Mouse (Mus musculus): ENCODE measurements around the gene Spindoc.

Gene Spindoc

DNA sequence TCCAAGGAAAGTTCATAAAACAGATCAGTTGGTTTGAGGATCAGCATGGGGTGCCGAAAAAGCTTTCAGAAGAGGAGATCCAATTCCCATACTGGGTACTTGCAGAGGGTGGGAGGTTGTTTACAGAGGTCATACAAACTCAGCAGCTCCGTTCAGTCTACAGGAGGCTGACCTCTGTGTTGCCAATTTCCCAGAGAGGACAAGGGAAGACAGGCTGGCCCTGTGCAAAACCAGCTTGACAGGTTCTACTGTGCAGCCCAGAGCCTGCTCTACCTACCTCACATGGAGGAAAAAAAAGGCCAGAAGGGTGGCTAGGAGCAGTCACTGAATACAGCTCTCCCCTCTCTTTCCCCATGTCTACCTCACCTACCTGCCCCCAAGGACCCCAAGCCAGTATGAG, 48.7 kb downstream of the Spindoc start:
- peak; percentile 53 to 79 for DNase-seq

DNA sequence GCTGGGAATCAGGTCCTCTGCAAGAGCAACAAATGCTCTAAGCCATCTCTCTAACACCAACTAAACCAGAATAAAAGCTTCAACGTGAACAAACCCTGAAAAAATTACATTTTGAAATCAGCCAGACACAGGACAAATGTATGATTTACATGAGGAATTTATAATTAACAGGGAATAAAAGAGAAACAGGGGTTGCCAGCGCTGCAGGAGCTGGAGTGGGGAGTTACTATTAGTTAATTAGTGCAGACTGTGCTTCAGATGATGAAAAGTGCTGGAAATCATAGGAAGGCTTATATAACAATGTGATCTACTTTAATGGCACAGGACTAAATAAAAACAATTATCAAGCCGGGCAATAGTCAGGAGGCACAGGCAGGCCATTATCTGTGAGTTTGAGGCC, 61.4 kb downstream of the Spindoc start:
- DNase-seq = peak in 1 of 2 experiments; percentile 44

DNA sequence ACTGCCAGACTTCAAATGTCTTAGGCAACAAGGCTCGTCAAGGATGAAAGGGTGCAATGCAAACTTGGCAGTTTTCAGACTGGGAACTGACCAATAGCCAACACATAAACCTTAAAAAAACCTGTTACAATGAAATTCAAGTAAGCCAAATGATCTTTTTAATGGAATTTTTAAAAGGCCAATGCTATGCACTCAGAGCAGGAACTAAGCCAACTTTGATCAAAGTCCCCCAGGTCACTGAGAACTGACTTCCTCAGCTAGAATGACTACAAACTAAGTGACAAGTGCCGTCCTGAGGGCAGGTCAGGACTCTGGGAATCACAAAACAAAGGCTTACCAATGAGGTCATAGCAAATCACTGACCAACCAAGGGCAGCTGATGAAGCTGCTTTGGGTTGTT, 62.6 kb downstream of the Spindoc start:
- peak; percentile 62 to 67 for DNase-seq

DNA sequence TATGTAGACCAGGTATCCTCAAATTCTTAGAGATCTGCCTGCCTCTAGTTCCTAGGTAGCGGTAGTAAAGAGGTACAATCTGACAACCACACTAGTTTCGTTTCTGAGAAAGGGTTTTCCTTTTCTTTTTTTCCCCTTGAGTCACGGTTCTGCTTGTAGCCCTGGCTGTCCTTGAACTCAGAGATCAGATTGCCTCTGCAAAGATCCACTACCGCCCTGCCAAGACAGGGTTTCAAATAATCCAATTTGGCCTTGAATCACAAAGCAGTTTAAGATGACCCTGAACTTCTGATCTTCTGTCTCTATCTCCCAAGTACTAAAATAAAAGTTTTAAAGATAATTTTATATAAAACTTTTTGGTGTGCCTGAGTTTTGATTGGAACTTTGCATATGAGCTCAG, 65.1 kb downstream of the Spindoc start:
- no peak for DNase-seq

DNA sequence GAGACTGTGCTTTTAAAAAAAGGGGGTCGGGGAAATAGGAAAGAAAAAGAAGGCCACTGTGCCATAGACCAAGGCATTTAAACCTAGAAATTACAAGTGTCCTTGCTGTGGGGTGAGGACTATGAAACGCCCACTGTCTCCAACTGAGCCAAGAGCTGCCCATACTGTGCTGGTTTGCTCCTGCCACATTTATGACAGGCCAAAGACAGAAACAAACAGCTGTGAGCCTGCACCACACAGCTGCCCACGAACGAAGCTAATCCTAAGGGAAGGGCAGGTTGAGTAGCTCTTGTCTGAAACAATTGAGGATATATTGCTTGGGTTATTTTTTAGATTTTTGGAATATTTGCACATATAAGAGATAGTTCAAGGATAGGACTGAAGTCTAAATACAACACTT, 66.0 kb downstream of the Spindoc start:
- no peak for DNase-seq

DNA sequence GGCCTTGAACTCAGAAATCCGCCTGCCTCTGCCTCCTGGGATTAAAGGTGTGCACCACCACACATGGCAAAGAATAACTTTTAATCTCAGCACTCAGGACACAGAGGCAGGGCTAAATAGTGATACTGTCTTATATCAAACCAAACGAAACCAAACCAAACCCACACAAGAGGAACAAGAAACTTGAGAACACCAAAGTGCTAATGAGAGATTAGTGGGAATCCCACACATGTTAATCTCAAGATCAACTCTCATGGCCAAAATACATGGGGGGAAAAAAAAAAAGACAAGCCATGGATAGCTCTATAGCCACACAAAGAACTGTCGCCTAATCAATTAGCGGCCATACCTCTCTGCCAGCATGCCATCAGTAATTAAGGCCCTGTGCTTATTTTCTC, 67.2 kb downstream of the Spindoc start:
- DNase-seq = no peak

DNA sequence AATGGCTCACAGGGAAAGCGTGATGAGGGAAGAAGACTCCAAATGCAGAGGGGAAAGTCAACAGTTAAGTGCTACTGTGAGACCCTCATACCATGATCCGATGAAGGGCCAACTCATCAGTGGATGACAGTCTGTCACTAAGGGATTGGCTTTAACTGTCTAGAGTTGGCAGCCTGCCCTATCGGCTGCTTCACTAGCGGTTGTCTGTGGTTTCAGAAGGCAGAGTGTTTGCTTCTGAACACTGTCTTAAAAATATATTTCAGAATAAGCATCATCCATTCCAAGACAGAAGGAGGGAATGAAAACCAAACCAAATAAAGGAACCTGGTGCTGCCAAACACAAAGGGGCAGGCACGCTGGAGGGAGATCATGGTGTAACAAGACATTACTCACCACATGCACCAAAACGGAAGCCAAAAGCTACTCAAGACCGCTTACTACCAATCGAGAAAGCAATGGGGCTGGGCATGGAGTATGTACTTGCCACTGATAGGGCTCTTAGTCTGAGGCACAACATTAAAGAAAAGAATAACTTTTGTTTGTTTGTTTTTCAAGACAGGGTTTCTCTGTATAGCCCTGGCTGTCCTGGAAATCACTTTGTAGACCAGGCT, 67.7 kb downstream of the Spindoc start:
- no peak for DNase-seq

DNA sequence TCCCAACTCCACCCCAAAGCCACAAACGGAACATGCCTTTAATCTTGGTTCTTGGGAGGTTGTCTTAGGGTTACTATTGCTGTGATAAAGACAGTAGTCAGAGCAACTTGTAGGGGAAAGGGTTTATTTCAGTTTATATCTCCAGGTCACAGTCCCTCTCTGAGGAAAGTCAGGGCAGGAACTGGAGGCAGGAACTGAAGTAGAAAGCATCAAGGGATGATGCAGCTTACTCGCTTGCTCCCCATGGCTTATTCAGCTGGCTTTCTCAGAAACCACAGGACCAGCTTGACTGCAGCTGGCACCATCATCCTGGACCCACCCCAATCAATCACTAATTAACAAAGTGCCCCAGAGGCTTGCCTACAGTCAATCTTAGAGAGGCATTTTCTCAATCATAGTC, 69.1 kb downstream of the Spindoc start:
- DNase-seq = peak in 1 of 2 experiments; percentile 43

DNA sequence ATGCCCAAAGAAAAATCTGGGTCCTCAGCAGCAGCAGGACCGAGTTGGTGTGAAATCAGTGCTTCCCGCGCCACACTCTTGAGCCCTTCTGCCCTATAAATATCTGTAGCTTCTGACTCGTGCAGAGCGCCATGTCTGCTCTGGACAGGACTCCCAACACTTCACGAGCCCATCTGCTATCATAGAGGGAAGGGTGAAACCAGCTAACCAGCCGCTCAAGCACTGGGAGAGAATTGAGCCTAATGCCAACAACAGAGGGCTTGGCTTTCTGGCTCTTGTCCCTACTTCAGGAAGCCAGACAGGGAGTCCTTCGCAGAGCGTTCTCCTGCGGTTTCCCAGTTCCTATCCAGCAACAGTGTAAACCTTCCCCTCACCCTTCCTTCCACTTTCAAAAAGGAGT, 71.5 kb downstream of the Spindoc start:
- no peak for DNase-seq

DNA sequence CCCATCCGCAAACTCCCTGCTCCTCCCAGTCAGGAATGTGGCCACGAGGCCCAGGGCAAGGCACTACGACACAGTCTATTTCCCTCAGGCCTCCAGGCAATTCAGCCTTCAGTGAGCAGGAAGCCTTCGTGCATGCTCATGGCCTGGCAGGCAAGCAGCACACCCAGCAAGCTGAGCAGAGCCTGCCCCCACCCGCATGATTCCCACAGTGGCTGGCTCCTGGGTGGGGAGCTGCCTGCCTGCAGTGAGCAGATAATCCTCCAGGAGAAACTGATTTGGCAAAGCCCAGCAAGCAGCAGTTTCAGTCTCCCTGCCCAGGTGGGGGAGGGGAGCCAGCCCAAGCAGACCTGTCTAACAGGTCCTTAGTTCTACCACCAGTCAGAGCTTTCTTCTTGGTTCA, 72.1 kb downstream of the Spindoc start:
- peak; percentile 75 to 88 for DNase-seq

DNA sequence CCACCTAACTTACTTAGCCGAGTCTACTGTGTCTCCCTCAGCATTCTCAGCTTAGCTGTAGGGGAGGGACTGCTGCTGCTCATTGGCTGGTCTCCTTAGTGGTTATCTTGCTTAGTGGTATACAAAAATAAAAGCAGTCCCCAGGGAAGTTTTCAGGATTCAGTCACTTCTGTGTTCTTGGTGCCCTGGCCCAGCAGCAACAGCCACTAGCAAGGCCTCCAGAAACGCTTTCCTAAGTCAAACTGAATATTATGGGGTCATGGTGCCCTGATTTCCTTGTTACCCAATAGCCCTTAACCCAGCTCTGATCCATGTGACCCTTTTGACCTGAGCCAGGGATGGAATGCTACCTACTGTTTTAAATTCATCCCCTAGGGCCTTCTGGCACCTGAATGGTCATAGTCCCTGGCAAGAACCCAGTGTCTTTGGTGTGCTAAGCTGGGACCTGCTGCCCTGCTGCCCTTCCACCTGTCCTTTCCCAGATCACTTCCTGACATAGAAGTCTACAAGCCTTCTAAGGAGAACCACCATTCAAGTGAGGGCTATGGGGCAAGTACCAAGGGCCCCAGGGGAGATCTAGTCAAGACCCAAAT, 73.0 kb downstream of the Spindoc start:
- DNase-seq = peak; percentile 75 to 90

DNA sequence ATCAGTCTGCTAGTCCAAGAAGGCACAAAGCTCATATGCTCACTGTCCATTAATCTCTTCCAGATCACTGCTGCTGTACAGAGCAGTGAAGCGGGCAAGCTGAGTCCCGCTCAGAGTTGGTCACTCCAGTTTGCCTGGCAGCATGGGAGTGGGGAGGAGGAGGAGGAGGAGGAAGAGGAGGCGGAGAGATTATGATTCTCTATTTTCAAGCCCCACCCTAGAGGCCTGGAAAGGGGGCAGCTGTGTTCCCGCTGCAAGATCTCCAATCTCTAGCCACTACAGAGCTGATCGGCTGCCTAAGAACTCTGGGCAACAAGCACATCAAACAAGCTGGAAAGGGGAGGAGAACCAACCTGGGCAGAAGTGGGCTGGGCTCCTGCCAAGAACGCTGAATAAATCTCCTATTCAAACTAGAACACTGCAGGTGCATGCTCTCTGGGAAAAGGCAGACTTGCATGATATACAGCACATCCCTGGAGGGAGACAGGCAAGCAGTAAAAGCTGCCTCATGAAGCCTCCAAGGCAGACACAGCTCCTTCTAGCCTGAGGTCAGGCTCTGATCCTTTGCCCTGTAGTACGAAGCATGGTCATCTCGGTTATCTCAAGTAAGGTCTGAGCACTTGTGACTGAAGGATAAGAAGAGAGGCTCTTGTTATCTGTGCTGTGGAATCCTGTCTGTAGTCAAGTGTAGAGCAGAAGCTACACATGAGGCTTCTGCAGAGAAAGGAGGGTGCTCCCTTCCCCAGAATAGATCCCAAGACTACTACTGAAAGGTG, 74.6 kb downstream of the Spindoc start:
- peak; percentile 83 to 84 for DNase-seq

DNA sequence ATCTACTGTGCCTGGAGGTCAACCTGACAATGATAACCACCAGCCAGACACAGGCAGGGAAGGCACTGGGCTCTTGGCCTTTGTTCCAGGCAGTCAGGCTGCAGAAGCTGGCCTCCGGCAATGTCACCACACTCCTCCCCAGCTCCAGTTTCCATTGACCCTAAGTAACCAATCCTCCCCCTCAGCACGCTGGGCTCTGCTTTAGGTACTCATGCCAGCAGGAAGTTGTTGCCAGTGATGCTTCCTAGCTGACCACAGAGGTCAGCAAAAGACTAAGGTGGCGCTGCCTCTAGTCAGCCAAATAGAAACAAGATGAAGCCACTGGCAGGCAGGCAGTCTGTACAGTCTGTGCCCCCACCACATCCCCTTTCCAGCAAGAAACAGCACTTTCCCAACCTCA, 75.8 kb downstream of the Spindoc start:
- peak; percentile 67 to 69 for DNase-seq

DNA sequence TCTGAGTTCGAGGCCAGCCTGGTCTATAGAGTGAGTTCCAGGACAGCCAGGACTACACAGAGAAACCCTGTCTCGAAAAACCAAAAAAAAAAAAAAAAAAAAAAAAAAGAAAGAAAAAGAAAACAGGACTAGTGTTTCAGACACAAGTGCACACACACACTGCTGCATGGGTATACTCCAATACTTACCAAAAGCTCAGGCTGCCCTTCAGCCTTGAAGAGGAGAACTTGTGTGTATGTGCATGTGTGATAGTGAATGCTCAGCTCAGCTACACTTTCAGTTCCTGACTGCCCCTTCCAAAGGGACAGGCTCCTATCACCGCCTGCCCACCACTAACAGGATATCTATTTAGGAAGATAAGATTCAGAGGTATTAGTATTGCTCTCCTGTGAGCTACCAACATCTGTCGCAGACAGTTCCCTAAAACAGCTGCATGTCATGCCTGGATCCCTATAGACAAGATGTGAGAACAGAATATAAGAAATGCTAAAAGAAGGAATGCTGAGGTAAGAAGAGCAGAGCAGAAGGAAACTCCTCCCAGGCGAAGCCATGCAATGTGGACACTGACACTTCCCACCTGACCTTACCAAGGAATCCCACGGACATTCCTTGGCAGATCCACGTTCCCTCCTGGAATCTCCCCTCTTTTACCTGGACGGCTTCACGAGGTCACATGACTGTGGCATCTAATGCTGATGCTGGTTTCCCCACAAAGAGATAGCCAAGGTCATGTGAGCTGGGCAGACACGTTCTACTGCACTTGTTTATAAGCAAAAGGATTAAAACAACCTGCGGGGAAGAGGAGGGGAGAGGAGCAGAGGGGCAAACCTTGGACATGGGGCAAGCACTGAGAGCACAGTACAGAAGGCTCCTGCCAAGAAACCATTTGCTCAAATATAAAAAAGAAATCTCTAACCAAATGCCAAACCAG, 77.1 kb downstream of the Spindoc start:
- peak; percentile 80 to 88 for DNase-seq

DNA sequence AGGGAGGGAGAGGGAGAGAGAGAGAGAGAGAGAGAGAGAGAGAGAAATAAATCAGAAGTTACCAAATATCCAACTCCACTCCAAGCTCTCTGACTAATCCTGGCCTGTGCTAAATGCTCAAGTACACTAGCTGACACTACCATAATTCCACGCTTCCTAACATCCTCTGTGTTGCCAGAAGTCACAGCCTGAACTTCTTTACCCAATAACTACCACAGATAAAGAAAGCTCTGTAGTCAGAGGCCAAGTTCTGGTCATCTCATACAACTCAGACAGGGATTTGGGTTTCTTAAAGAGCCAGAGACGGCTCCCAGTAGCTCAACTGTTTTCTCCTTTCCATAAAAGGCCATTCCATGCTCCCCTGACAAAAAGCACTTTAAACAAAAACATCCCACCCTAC, 78.0 kb downstream of the Spindoc start:
- DNase-seq = no peak

Measured in kidney, adult 8-10 months (tissue).